Mouse (Mus musculus): ENCODE measurements at regions not wholly inside any gene's neighbourhood (a gene's known extent, or its start where the extent isn't known, plus 50 kb on each side); places are given as distances from the start of the nearest gene placed in this dataset.

- DNase-seq (ENCODE audit: low spot score in 2 of 2): no peak
Measured at GRCm38 (mm10) chr11:18581997-18582780, 436.6 kb downstream of the Meis1 start.

- peak in 1 of 2 experiments; percentile 4 for DNase-seq (ENCODE audit: low spot score in 2 of 2)
Measured at GRCm38 (mm10) chr11:18581078-18581800, 437.5 kb downstream of the Meis1 start.

GRCm38 (mm10) chr11:18571557-18572209, 447.1 kb downstream of the Meis1 start:
- no peak for DNase-seq (ENCODE audit: low spot score in 2 of 2)

GRCm38 (mm10) chr11:18563011-18563410, 455.8 kb downstream of the Meis1 start:
- no peak for DNase-seq (ENCODE audit: low spot score in 2 of 2)

GRCm38 (mm10) chr11:18558665-18559064, 460.1 kb downstream of the Meis1 start:
- no peak for DNase-seq (ENCODE audit: low spot score in 2 of 2)

- DNase-seq (ENCODE audit: low spot score in 2 of 2): no peak
Measured at GRCm38 (mm10) chr11:18535592-18535857, 483.3 kb downstream of the Meis1 start.

- no peak for DNase-seq (ENCODE audit: low spot score in 2 of 2)
Measured at GRCm38 (mm10) chr11:18534807-18535591, 483.8 kb downstream of the Meis1 start.

GRCm38 (mm10) chr11:18531264-18532110, 487.3 kb downstream of the Meis1 start:
- no peak for DNase-seq (ENCODE audit: low spot score in 2 of 2)

GRCm38 (mm10) chr11:18528568-18528967, 490.2 kb downstream of the Meis1 start:
- no peak for DNase-seq (ENCODE audit: low spot score in 2 of 2)

GRCm38 (mm10) chr11:18495108-18495757, 523.6 kb downstream of the Meis1 start:
- DNase-seq (ENCODE audit: low spot score in 2 of 2): no peak

- no peak for DNase-seq (ENCODE audit: low spot score in 2 of 2)
Measured at GRCm38 (mm10) chr11:18493981-18494380, 524.8 kb downstream of the Meis1 start.

- no peak for DNase-seq (ENCODE audit: low spot score in 2 of 2)
Measured at GRCm38 (mm10) chr11:18493086-18493485, 525.7 kb downstream of the Meis1 start.

GRCm38 (mm10) chr11:18489517-18490256, 529.1 kb downstream of the Meis1 start:
- no peak for DNase-seq (ENCODE audit: low spot score in 2 of 2)

- DNase-seq (ENCODE audit: low spot score in 2 of 2): no peak
Measured at GRCm38 (mm10) chr11:18478841-18479240, 525.2 kb upstream of the Etaa1 start.

- DNase-seq (ENCODE audit: low spot score in 2 of 2): no peak
Measured at GRCm38 (mm10) chr11:18451271-18451670, 497.6 kb upstream of the Etaa1 start.

- no peak for DNase-seq (ENCODE audit: low spot score in 2 of 2)
Measured at GRCm38 (mm10) chr11:18448879-18449278, 495.2 kb upstream of the Etaa1 start.

- DNase-seq (ENCODE audit: low spot score in 2 of 2): no peak
Measured at GRCm38 (mm10) chr11:18444600-18444999, 490.9 kb upstream of the Etaa1 start.

- no peak for DNase-seq (ENCODE audit: low spot score in 2 of 2)
Measured at GRCm38 (mm10) chr11:18444101-18444500, 490.4 kb upstream of the Etaa1 start.

- no peak for DNase-seq (ENCODE audit: low spot score in 2 of 2)
Measured at GRCm38 (mm10) chr11:18443156-18443555, 489.5 kb upstream of the Etaa1 start.
